Mouse (Mus musculus): ENCODE results near the gene Yif1b.
"Not testable (repeated sequence)": the region's sequence is repeated elsewhere in the genome, so short reads cannot be mapped to it uniquely, and the experiment has no call there.

Gene Yif1b

GRCm38 (mm10) chr7:29238019-29238967 is at the start of gene Yif1b:
TSS of gene Yif1b (plus strand) at chr7:29238329.
- DNase-seq (ENCODE audit: low spot score in 2 of 2), result peak; percentile 97 to 98

DNA sequence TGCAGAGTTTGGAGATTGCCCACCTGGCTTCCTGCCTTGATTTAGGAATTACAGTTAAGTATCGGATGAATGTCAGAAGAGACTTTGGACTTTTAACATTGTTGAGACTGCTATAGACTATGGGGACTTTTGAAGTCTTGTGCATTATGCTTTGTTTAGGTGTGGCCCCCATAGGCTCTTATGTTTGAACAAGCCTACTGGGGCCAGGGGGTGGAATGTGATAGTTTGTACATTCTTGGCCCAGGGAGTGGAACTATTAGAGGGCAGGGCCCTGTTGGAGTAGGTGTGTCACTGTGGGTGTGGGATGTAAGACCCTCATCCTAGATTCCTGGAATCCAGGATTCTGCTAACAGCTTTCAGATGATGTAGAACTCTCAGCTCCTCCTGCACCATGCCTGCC is 43.9 kb upstream of the Yif1b start:
- not testable (repeated sequence) for DNase-seq (ENCODE audit: low spot score in 2 of 2)

DNA sequence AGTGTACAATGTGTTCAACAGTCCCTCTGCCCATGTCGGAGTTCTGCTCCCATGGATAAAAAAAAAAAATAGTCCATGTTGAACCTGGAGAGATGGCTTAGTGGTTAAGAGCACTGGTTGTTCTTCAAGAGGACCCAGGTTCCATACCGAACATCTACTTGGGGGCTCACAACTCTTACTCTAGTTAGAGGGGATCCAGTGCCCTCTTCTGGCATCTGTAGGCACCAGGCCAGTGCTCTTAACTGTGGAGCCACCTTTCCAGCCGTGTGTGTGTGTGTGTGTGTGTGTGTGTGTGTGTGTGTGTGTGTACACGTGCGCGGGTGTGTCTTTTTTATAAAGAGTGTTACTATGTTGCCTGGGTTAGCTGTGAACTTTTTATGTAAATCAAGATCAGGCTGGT is 35.6 kb upstream of the Yif1b start:
- no peak for DNase-seq (ENCODE audit: low spot score in 2 of 2)

DNA sequence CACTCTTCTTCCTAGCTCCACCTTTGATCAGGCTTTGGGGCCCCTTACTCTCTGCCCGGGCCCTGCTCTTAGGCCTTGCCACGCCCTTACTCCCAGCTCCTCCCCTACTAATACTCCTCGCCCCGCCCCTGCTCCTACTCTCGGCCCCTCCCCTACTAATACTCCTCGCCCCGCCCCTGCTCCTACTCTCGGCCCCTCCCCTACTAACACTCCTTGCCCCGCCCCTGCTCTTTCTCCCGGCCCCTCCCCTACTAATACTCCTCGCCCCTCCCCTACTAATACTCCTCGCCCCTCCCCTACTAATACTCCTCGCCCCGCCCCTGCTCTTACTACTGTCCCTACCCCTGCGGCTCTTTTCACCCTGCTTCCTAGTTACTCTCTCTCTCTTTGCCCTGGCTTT is 27.1 kb upstream of the Yif1b start:
- DNase-seq (ENCODE audit: low spot score in 2 of 2), result peak; percentile 33 to 35

GRCm38 (mm10) chr7:29211415-29212198 is 26.5 kb upstream of the Yif1b start:
- peak; percentile 86 to 87 for DNase-seq (ENCODE audit: low spot score in 2 of 2)

- DNase-seq (ENCODE audit: low spot score in 2 of 2), result no peak
Observed at GRCm38 (mm10) chr7:29212199-29212765, 25.8 kb upstream of the Yif1b start.

DNA sequence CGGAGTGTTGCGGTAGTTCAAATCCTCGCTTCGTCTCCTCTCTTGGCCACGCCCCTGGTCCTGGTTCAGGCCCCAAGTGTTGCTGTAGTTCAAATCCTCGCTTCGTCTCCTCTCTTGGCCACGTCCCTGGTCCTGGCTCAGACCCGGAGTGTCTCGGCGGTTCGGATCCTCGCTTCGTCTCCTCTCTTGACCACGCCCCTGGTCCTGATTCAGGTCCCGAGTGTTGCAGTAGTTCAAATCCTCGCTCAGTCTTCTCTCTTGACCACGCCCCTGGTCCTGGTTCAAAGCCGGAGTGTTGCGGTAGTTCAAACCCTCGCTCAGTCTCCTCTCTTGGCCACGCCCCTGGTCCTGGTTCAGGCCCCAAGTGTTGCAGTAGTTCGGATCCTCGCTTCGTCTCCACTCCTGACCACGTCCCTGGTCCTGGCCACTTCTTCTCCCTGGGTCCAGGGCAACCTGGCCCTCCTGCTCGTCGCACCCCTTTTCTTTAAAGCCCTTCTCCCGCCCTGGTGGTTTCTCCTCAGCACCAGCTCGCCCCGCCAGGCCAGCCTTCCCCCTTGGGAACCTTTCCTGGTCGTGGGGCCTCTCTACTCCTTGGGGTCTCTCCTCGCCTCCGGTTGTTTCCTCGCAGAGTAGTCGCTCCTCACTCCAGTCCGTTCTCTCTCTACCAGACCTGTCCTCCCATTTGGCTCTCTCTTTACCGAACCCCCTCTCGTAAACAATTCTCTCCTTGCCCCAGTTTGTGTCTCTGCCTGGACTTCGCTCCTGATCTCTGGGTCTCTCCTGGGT is 25.2 kb upstream of the Yif1b start:
- DNase-seq (ENCODE audit: low spot score in 2 of 2), result not testable (repeated sequence)

DNA sequence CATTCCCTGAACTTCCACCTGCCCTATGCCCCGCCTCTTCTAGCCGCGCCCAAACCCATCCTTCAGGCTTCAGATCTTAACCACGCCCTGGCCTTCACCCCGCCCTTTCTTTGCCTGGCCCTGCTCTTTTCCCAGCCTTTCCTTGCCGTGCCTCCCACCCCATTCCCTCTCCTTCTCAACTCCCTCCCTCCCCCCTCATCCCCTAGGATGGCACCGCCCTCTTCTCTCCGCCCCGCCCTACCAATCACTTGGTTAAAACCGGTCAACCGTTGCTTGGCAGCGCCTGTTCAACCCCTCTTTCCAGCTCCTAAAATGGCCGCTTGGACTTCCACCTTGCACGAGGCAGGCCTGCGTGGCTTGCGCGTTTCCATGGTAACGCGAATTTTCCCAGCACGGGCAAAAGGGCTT is 24.4 kb upstream of the Yif1b start, which contains the start of gene Catsperg1:
Gene Catsperg1, minus strand, starts transcription at position 361 of the 408 bp plus-strand sequence.
- DNase-seq (ENCODE audit: low spot score in 2 of 2), result no peak

DNA sequence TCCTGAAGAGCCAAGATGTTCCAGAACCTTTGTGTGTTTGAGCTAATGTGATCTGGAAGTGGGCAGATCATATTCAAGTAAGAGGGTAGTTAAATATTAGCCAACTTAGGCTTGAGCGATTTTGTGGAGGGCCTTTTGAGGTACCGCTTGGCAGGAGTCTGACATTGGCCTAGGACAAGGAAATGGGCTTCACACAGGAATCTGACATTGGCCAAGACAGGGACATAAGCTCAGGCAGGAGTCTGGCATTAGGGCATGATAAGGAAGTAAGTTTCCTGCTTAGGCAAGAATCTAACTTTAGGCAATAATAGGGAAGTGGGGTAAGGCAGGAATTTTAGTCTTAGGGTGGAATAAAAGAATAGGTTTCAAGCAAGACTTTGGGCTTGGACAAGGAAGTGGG is 23.9 kb upstream of the Yif1b start:
- DNase-seq (ENCODE audit: low spot score in 2 of 2), result no peak

- no peak for DNase-seq (ENCODE audit: low spot score in 2 of 2)
Observed at GRCm38 (mm10) chr7:29214846-29215245, 23.3 kb upstream of the Yif1b start.

- DNase-seq (ENCODE audit: low spot score in 2 of 2), result no peak
Observed at GRCm38 (mm10) chr7:29224756-29225394, 13.3 kb upstream of the Yif1b start.

DNA sequence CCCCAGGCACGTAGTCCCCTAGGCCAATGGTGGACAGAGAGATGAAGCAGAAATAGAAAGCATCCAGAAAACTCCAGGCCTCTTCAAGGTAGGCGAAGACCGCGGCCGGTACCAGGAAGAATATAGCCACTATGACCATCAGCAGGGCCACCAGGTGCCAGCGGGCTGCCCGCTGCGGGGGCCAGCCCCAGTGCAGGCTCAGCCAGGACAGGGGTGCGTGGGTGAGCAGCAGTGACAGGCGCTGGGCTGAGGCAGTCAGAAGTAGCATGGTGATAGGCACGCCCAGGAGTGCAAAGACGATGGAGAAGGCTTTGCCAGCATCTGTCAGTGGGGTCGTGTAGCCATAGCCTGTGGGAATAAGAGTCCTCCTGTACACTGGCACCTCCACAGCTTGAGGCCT is 12.6 kb upstream of the Yif1b start:
- DNase-seq (ENCODE audit: low spot score in 2 of 2), result no peak

DNA sequence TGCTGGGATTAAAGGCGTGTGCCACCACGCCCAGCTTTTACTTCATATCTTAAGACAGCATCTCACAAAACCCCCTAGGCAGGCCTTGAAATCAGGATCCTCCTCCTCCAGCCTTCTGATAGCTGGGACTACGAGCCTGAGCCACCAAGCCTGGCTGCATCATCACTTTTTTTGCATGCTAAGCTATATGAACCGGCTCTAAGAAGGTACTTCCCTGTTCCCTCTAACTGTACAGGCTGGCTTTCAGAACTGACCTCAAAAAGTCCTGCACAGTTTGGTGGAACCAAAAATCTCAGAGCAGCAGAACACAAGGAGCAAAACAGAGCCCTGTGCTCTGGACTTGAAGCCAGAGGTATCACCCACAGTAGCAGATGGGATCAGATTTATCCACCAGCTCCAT is 9.9 kb upstream of the Yif1b start:
- DNase-seq (ENCODE audit: low spot score in 2 of 2), result no peak

GRCm38 (mm10) chr7:29230560-29230959 is 7.6 kb upstream of the Yif1b start:
- no peak for DNase-seq (ENCODE audit: low spot score in 2 of 2)

GRCm38 (mm10) chr7:29231517-29231916 is 6.6 kb upstream of the Yif1b start:
- DNase-seq (ENCODE audit: low spot score in 2 of 2), result no peak

- peak in 1 of 2 experiments; percentile 54 for DNase-seq (ENCODE audit: low spot score in 2 of 2)
Observed at GRCm38 (mm10) chr7:29232247-29233013, 5.7 kb upstream of the Yif1b start, which contains the start of gene Kcnk6. TSS of gene Kcnk6 (minus strand) at chr7:29232515.

- no peak for DNase-seq (ENCODE audit: low spot score in 2 of 2)
Observed at GRCm38 (mm10) chr7:29233745-29234144, 4.4 kb upstream of the Yif1b start.

- no peak for DNase-seq (ENCODE audit: low spot score in 2 of 2)
Observed at GRCm38 (mm10) chr7:29234661-29235060, 3.5 kb upstream of the Yif1b start.

DNA sequence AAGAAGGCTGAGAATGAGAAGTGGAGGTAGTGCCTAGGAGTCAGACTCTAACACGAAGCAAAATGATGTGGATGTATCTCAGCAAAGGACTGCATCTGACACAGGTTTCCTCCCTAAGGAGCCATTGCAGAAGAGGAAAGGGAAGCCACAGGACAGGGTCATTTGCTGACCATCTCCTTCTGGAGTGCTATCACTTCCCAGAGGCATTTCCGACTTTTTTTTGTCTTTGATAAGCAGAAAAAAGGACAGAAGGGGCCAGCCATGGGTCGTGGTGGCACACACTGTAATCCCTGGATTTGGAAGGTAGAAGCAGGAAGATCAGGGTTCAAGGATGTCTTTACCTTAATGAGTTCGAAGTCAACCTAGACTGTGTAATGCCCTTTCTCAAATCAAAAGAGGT is 1.5 kb upstream of the Yif1b start:
- no peak for DNase-seq (ENCODE audit: low spot score in 2 of 2)

GRCm38 (mm10) chr7:29237596-29237995 is 533 bp upstream of the Yif1b start:
- not testable (repeated sequence) for DNase-seq (ENCODE audit: low spot score in 2 of 2)
